Mouse (Mus musculus): ENCODE data around the gene Arhgef3. TPM values are rescaled to one million over a fixed set of nuclear protein-coding genes. Genes with fewer than 3 reads are reported as not detected.

Arhgef3 gene
- polyA plus RNA-seq, 2 experiments = 2.6 to 5.4 TPM

DNA sequence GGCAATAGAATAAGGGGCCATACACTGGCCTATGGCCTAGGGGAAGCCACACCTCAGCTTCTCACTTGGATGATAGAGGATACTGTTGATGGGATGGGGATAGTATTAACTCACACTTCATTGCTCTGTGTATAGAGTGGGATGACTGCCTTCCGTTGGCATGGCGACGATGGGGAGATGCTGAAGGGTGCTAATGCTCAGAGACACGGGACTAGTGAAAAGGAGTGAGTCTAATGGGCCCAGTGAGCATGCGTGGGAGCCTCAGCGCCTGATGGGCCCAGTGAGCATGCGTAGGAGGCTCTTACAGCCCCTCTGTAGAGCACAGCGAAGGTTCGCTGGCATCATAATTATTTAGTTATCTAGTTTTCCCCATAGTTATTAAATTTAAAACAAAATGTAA, 24.2 kb downstream of the Arhgef3 start:
- no peaks in the 10 kb centered on the region for H3K9me3 ChIP-seq (ENCODE audit: control insufficient read depth, low read length)
- no peaks in the 10 kb centered on the region for H3K27me3 ChIP-seq (ENCODE audit: control insufficient read depth, insufficient read depth, low read length)
- H3K36me3 ChIP-seq (replicated peaks; ENCODE audit: control insufficient read depth, insufficient read depth, low read depth) = no peaks in the 10 kb centered on the region
- TF ChIP-seq CTCF (IDR thresholded peaks at IDR 0.05; ENCODE audit: low read depth) (no peak), EP300 (IDR thresholded peaks at IDR 0.05; ENCODE audit: low read depth) (no peak)
- no peak overlapping the region for H3K4me2 ChIP-seq (ENCODE audit: low read depth)
- ATAC-seq (ENCODE audit: insufficient read depth) (no peak), DNase-seq (ENCODE audit: low read depth in 3 of 3, low spot score in 3 of 3) (no peak)
- H3K4me1 ChIP-seq (replicated peaks; ENCODE audit: control insufficient read depth in 2 of 2, insufficient read depth in 2 of 2, low read length in 1 of 2) = no peaks in the 10 kb centered on the region
- H3K4me3 ChIP-seq (ENCODE audit: insufficient read depth in 1 of 2, low read depth in 2 of 2, low read length in 2 of 2) = no peak overlapping the region
- H3K9ac ChIP-seq (replicated peaks) = no peak overlapping the region
- 71% methylated on average over 9 of the region's 9 CpGs for WGBS (ENCODE audit: insufficient replicate concordance)
- H3K27ac ChIP-seq = no peak overlapping the region

DNA sequence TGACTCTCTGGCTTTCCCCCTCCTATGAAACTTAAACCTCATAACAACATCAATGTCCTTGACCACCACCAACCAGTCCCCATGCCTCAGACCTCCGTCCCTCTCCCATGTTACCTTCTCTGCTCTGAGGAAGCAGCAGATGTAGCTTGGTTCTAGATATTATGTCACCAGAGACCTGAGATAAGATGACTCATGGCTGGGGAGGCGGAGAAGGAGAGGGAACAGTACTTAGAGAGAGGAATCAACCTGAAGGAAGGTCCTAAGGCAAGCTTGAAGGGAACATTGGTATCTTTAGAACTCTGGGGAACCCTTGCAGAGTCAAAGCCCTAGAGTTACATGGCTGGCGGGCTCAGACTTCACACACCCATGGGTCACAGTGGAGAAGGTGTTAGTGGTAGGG, 25.3 kb downstream of the Arhgef3 start:
- Histone ChIP-seq H3K27ac (no peak overlapping the region), H3K4me2 (ENCODE audit: low read depth) (no peak overlapping the region), H3K4me1 (replicated peaks; ENCODE audit: control insufficient read depth in 2 of 2, insufficient read depth in 2 of 2, low read length in 1 of 2) (no peaks in the 10 kb centered on the region), H3K4me3 (ENCODE audit: insufficient read depth in 1 of 2, low read depth in 2 of 2, low read length in 2 of 2) (no peak overlapping the region), H3K9ac (replicated peaks) (no peak overlapping the region), H3K27me3 (ENCODE audit: control insufficient read depth, insufficient read depth, low read length) (no peaks in the 10 kb centered on the region), H3K9me3 (ENCODE audit: control insufficient read depth, low read length) (no peaks in the 10 kb centered on the region), H3K36me3 (replicated peaks; ENCODE audit: control insufficient read depth, insufficient read depth, low read depth) (no peaks in the 10 kb centered on the region)
- TF ChIP-seq CTCF (IDR thresholded peaks at IDR 0.05; ENCODE audit: low read depth) (no peak), EP300 (IDR thresholded peaks at IDR 0.05; ENCODE audit: low read depth) (no peak)
- ATAC-seq (ENCODE audit: insufficient read depth) (no peak), DNase-seq (ENCODE audit: low read depth in 3 of 3, low spot score in 3 of 3) (no peak)
- WGBS (ENCODE audit: insufficient replicate concordance) = 47% methylated on average over 3 of the region's 3 CpGs

DNA sequence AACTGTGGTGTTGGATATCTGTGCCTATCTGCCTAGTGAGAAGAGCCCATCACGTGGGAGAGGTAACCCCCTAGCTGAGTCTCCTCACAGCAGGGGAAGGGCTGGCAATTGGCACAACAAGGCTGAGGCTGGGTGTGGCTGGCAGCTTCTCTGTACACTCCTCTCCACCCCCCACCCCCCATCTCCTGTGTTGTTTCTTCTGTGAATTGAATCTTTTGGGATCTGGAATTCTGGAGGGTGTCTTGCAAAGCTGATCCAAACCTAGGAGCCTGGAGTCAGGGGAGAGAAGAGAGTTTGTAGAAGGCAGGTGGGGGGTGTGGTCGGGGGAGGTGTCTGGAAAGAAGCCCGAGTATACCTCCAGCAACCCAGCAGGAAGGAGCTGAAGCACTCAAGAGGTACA, 26.8 kb downstream of the Arhgef3 start:
- Histone ChIP-seq H3K27ac (no peak overlapping the region), H3K4me3 (ENCODE audit: insufficient read depth in 1 of 2, low read depth in 2 of 2, low read length in 2 of 2) (no peak overlapping the region), H3K36me3 (replicated peaks; ENCODE audit: control insufficient read depth, insufficient read depth, low read depth) (no peaks in the 10 kb centered on the region), H3K9me3 (ENCODE audit: control insufficient read depth, low read length) (no peaks in the 10 kb centered on the region), H3K4me2 (ENCODE audit: low read depth) (no peak overlapping the region), H3K4me1 (replicated peaks; ENCODE audit: control insufficient read depth in 2 of 2, insufficient read depth in 2 of 2, low read length in 1 of 2) (no peaks in the 10 kb centered on the region), H3K9ac (replicated peaks) (no peak overlapping the region), H3K27me3 (ENCODE audit: control insufficient read depth, insufficient read depth, low read length) (no peaks in the 10 kb centered on the region)
- WGBS (ENCODE audit: insufficient replicate concordance) = 11% methylated on average over 3 of the region's 3 CpGs
- DNase-seq (ENCODE audit: low read depth in 3 of 3, low spot score in 3 of 3) = no peak
- TF ChIP-seq CTCF (IDR thresholded peaks at IDR 0.05; ENCODE audit: low read depth) (no peak), EP300 (IDR thresholded peaks at IDR 0.05; ENCODE audit: low read depth) (no peak)
- ATAC-seq (ENCODE audit: insufficient read depth) = no peak

DNA sequence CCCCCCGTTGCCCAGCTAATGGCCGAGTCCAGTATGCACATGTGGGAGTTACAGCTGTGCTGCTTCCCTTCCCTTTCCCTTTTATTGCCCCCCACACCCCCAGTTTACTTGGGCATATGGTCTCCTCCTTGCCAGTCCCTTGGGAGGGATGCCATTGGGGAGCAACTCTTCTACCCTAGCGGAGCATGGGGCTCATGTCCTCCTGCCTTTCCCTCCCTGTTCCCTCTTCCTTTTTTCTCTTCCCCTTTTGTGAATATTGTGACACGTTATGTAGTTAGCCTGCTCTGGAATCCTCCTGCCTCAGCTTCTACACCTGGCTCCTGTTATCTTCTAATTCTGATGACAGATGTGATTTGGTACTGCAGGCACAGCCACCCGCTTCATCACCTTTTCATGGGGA, 28.0 kb downstream of the Arhgef3 start:
- H3K9ac ChIP-seq (replicated peaks) = no peak overlapping the region
- H3K4me2 ChIP-seq (ENCODE audit: low read depth) = no peak overlapping the region
- no peak for DNase-seq (ENCODE audit: low read depth in 3 of 3, low spot score in 3 of 3)
- no peaks in the 10 kb centered on the region for H3K4me1 ChIP-seq (replicated peaks; ENCODE audit: control insufficient read depth in 2 of 2, insufficient read depth in 2 of 2, low read length in 1 of 2)
- WGBS (ENCODE audit: insufficient replicate concordance) = 51% methylated on average over 5 of the region's 5 CpGs
- H3K9me3 ChIP-seq (ENCODE audit: control insufficient read depth, low read length) = no peaks in the 10 kb centered on the region
- H3K27ac ChIP-seq = no peak overlapping the region
- TF ChIP-seq CTCF (IDR thresholded peaks at IDR 0.05; ENCODE audit: low read depth) (no peak), EP300 (IDR thresholded peaks at IDR 0.05; ENCODE audit: low read depth) (no peak)
- ATAC-seq (ENCODE audit: insufficient read depth) = no peak
- no peaks in the 10 kb centered on the region for H3K27me3 ChIP-seq (ENCODE audit: control insufficient read depth, insufficient read depth, low read length)
- H3K36me3 ChIP-seq (replicated peaks; ENCODE audit: control insufficient read depth, insufficient read depth, low read depth) = no peaks in the 10 kb centered on the region
- H3K4me3 ChIP-seq (ENCODE audit: insufficient read depth in 1 of 2, low read depth in 2 of 2, low read length in 2 of 2) = no peak overlapping the region

DNA sequence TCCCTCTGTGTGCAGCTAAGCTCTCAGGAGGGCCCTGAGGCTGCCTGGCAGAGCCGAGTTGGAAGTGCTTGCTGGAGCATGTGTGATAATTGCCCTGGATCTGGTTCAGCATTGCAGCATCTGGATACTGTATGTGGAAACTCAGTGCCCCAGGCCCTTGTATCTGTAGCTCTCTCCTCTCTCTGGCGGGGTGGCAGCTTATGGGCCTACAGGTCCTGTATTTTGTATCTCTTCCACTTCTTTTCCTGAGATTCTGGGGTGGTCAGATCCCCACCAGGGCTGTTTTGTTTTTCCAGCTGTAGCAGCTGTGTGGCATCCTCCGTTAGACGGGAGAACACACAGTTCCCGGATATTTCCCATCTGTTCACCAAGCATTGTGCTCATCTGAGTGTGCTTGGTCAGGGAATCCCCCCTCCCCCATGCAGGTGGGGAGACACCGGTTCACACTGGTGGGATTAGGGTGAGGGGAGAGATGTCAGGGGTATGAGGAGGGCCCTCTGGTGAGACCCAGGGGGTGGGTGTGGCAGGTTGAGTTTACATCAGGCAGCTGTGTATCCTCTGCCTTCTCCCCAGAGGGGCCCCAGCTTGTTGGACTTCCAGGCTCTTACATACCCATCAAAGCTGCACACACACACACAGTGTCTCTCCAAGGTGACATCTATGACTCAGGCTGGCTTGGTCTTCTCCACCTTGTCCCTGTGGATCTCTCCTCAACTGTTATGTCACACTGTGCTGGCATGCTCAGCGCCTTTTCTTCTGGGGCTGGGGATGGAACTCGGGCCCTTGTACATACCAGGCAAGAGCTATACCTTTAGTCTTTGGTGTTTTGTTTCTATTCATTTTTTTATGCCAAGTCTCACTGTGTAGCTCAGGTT, 30.7 kb downstream of the Arhgef3 start:
- H3K36me3 ChIP-seq (replicated peaks; ENCODE audit: control insufficient read depth, insufficient read depth, low read depth) = no peaks in the 10 kb centered on the region
- DNase-seq (ENCODE audit: low read depth in 3 of 3, low spot score in 3 of 3) = no peak
- no peak for ATAC-seq (ENCODE audit: insufficient read depth)
- H3K4me2 ChIP-seq (ENCODE audit: low read depth) = no peak overlapping the region
- no peak for TF ChIP-seq EP300 (IDR thresholded peaks at IDR 0.05; ENCODE audit: low read depth)
- TF ChIP-seq CTCF (IDR thresholded peaks at IDR 0.05; ENCODE audit: low read depth) = no peak
- H3K4me3 ChIP-seq (ENCODE audit: insufficient read depth in 1 of 2, low read depth in 2 of 2, low read length in 2 of 2) = no peak overlapping the region
- WGBS (ENCODE audit: insufficient replicate concordance) = 53% methylated on average over 8 of the region's 8 CpGs
- H3K4me1 ChIP-seq (replicated peaks; ENCODE audit: control insufficient read depth in 2 of 2, insufficient read depth in 2 of 2, low read length in 1 of 2) = no peaks in the 10 kb centered on the region
- no peaks in the 10 kb centered on the region for H3K27me3 ChIP-seq (ENCODE audit: control insufficient read depth, insufficient read depth, low read length)
- no peak overlapping the region for H3K27ac ChIP-seq
- no peak overlapping the region for H3K9ac ChIP-seq (replicated peaks)
- no peaks in the 10 kb centered on the region for H3K9me3 ChIP-seq (ENCODE audit: control insufficient read depth, low read length)
